Mouse (Mus musculus): ENCODE results near the gene Tomm7. TPM values are rescaled to one million over a fixed set of nuclear protein-coding genes. Genes with fewer than 3 reads are reported as not detected.
"Not testable (repeated sequence)": the region's sequence is repeated elsewhere in the genome, so short reads cannot be mapped to it uniquely, and the experiment has no call there.

The Tomm7 gene
- polyA plus RNA-seq (2012) = 0.81 and 1.7 TPM in 2 replicates

DNA sequence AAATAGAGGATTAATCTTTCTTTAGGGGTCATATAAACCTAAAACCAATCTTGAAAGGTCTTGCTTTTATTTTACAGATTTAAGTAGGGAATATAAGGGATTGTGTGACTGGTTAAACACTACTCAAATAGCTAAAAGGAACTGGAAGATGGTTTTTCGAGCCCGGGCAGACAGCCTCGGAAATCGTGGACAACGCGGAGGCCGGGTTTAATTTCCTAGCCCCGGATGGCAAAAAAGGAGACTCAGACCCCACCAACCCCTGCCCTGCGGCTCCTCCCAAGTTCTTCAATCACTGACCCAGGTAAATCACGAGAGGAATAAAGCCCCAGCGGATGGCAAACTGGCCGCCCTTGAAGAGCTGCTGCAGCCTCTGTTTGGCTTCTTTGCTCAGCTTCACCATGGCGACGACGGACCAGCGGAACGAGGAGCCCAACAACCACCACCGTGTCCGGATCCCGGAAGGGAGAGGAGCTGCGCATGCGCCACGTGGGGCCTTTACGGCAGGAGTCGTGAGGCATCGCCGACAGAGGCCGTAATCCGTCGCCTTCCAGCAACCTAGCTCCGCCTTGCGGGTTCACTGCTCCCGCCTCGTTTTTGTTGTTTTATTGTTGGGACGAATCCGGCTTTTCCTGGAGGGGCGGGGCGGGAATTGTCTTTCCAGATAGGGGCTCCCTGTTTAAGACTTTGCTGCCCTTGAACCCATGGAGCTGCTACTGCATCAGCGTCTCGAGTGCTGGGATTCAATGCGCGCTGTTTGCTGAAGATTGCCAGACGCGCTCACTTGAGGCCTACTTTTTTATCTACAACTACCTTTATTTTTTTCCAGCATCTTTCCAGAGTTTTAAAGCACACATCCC is at the start of gene Tomm7:
Gene Tomm7, minus strand, starts transcription at position 488 of the 857 bp plus-strand sequence.
- H3K9me3 ChIP-seq (ENCODE audit: control insufficient read depth, low read length) = no peaks in the 10 kb centered on the region
- peaks cover 9% of the 10 kb centered on the region for H3K27me3 ChIP-seq (ENCODE audit: control insufficient read depth)
- no peak for TF ChIP-seq TAL1 (IDR thresholded peaks at IDR 0.05; ENCODE audit: low read length)
- no peak for TF ChIP-seq GATA1 (IDR thresholded peaks at IDR 0.05; ENCODE audit: low read length)
- peak within 1 kb of the TSS; percentile 82 for H3K4me3 ChIP-seq (replicated peaks)
- H3K4me1 ChIP-seq (ENCODE audit: control insufficient read depth) = peaks cover 16% of the 10 kb centered on the region
- peaks cover 24% of the 10 kb centered on the region for H3K36me3 ChIP-seq (ENCODE audit: control insufficient read depth)

DNA sequence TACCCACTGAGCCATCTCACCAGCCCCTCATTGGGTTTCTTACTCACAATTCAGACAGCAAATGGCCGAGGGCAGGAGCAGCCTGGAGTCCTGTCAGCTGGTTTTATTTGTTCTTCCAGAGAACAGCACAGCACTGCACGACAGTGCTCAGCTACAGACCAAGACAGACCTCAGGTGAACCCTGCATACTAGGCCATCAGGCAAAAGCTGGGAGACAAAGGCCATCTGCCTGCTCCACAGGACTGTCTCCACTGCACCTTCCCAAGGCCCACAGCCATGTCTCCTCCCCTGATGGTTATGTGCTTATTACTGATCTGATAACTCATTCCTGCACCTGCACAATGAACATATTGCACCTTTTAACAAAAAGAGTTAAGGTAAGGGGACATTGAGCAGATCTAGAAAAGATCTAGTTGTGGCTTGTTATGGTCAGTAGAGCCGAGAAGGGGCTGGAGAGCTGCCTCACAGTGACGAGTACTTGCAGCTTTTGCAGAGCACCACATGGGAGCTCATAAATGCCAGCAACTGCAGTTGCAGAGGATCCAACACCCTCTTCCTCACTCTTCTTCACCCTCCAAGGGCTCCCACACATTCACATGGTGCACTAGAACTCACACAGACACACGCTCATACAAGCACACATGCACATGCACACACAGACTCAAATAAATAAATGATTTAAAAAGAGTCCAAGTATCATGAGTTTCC is 49.3 kb upstream of the Tomm7 start:
- Histone ChIP-seq H3K27me3 (ENCODE audit: control insufficient read depth) (peaks cover 30% of the 10 kb centered on the region), H3K9me3 (ENCODE audit: control insufficient read depth, low read length) (no peaks in the 10 kb centered on the region), H3K4me1 (ENCODE audit: control insufficient read depth) (peaks cover 35% of the 10 kb centered on the region), H3K4me3 (replicated peaks) (no peak overlapping the region), H3K36me3 (ENCODE audit: control insufficient read depth) (no peaks in the 10 kb centered on the region)
- TF ChIP-seq GATA1 (IDR thresholded peaks at IDR 0.05; ENCODE audit: low read length) = no peak
- TF ChIP-seq TAL1 (IDR thresholded peaks at IDR 0.05; ENCODE audit: low read length) = no peak

DNA sequence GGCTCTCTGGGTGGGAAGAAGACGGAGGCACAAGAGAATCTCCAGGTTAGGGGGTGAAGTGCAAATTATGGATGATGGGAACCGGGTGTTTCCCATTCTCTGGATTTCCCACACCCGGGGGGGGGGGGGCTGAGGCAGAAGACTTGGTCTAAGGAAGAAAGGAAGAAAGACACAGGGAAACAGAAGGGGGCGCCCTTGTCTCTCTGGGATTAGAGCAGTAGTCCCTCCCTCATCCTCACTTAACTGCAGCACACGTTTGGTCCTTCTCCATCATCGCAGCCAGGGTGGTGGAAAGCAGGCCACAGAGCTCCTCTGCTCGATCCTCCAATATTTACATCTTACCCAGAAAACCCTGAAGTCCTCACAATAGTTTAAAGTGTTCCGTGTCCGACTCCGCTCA is 46.8 kb upstream of the Tomm7 start:
- peaks cover 34% of the 10 kb centered on the region for H3K27me3 ChIP-seq (ENCODE audit: control insufficient read depth)
- H3K9me3 ChIP-seq (ENCODE audit: control insufficient read depth, low read length) = no peaks in the 10 kb centered on the region
- TF ChIP-seq TAL1 (IDR thresholded peaks at IDR 0.05; ENCODE audit: low read length) (no peak), GATA1 (IDR thresholded peaks at IDR 0.05; ENCODE audit: low read length) (no peak)
- peaks cover 35% of the 10 kb centered on the region for H3K4me1 ChIP-seq (ENCODE audit: control insufficient read depth)
- no peaks in the 10 kb centered on the region for H3K36me3 ChIP-seq (ENCODE audit: control insufficient read depth)
- H3K4me3 ChIP-seq (replicated peaks) = no peak overlapping the region

DNA sequence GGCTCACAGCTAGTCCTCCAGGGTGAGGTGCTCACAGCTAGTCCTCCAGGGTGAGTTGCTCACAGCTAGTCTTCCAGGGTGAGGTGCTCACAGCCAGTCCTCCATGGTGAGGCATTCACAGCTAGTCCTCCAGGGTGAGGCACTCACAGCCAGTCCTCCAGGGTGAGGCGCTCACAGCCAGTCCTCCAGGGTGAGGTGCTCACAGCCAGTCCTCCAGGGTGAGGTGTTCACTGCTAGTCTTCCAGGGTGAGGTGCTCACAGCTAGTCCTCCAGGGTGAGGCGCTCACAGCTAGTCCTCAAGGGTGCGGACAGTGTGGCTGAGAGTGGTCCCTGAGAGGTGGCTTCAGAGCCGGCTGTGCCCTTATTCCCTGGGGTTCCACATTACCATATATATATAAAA is 45.5 kb upstream of the Tomm7 start:
- Histone ChIP-seq H3K4me3 (replicated peaks) (no peak overlapping the region), H3K4me1 (ENCODE audit: control insufficient read depth) (peaks cover 31% of the 10 kb centered on the region)
- TF ChIP-seq TAL1 (IDR thresholded peaks at IDR 0.05; ENCODE audit: low read length) (no peak), GATA1 (IDR thresholded peaks at IDR 0.05; ENCODE audit: low read length) (no peak)

DNA sequence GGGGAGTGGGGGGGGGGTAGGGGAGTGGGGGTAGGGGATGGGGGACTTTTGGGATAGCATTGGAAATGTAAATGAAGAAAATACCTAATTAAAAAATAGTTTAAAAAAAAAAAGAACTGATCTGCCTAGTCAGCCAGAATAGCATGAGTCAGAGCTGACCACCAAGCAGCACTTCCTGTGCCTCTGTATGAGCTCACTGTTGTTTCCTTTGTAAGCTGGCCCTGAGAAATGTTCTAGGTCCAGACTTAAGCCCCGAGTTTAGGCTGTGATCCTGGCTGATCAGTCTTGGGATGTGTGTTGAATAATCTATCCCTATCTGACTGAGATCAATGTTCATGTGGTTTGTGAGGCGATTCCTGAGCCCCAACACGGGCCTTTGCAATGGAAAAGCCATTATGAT is 43.1 kb upstream of the Tomm7 start:
- H3K27me3 ChIP-seq (ENCODE audit: control insufficient read depth) = peaks cover 30% of the 10 kb centered on the region

More for the DNA sequence above, 45.5 kb upstream of the Tomm7 start:
- no peaks in the 10 kb centered on the region for H3K9me3 ChIP-seq (ENCODE audit: control insufficient read depth, low read length)
- H3K36me3 ChIP-seq (ENCODE audit: control insufficient read depth) = no peaks in the 10 kb centered on the region
- peaks cover 29% of the 10 kb centered on the region for H3K27me3 ChIP-seq (ENCODE audit: control insufficient read depth)

DNA sequence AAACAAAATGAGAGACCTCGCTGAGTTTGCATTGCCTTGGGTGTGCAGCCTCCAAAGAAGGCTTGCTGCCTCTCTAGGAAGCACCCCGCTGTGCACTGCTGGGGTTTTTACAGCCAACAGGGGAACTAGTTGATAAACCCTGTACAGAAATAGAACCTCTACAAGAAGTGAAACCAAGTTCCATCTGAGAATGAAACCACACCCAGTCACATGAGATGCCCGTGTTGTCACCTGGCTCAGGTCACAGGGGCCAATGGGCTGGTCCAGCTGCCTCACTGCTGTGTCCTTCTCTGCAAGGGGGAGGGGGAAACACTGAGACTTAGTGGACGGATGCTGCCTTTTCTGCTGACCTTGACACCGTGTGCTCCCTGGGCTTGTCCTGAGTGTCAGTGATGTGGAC is 30.5 kb upstream of the Tomm7 start:
- peaks cover 3% of the 10 kb centered on the region for H3K4me1 ChIP-seq (ENCODE audit: control insufficient read depth)
- H3K9me3 ChIP-seq (ENCODE audit: control insufficient read depth, low read length) = no peaks in the 10 kb centered on the region
- peaks cover 29% of the 10 kb centered on the region for H3K27me3 ChIP-seq (ENCODE audit: control insufficient read depth)
- no peaks in the 10 kb centered on the region for H3K36me3 ChIP-seq (ENCODE audit: control insufficient read depth)
- no peak overlapping the region for H3K4me3 ChIP-seq (replicated peaks)
- TF ChIP-seq TAL1 (IDR thresholded peaks at IDR 0.05; ENCODE audit: low read length) = no peak
- no peak for TF ChIP-seq GATA1 (IDR thresholded peaks at IDR 0.05; ENCODE audit: low read length)

More for the DNA sequence above, 43.1 kb upstream of the Tomm7 start:
- Histone ChIP-seq H3K4me1 (ENCODE audit: control insufficient read depth) (peaks cover 16% of the 10 kb centered on the region), H3K4me3 (replicated peaks) (no peak overlapping the region), H3K9me3 (ENCODE audit: control insufficient read depth, low read length) (peaks cover 6% of the 10 kb centered on the region), H3K36me3 (ENCODE audit: control insufficient read depth) (no peaks in the 10 kb centered on the region)
- TF ChIP-seq GATA1 (IDR thresholded peaks at IDR 0.05; ENCODE audit: low read length) (no peak), TAL1 (IDR thresholded peaks at IDR 0.05; ENCODE audit: low read length) (no peak)

DNA sequence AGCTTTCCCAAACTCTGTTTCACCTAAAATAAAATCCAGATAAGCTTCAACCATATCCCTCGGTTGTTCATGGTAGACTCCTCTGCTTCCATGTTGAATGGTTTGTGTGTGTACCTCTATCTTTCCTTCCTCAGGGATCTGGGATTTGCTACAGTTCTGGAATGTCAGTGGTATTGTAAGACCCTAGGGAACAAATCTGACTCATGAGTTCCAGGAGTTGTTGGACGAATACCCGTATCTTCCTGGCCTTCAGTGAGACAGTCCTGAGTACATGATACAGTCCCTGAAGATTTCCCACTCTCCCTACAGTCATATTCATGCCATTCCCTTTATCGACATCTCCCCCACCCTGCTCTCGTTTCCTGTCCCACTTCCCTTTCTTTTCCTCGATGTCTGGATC is 28.6 kb upstream of the Tomm7 start:
- no peak for TF ChIP-seq GATA1 (IDR thresholded peaks at IDR 0.05; ENCODE audit: low read length)
- TF ChIP-seq TAL1 (IDR thresholded peaks at IDR 0.05; ENCODE audit: low read length) = no peak
- Histone ChIP-seq H3K27me3 (ENCODE audit: control insufficient read depth) (peaks cover 25% of the 10 kb centered on the region), H3K9me3 (ENCODE audit: control insufficient read depth, low read length) (no peaks in the 10 kb centered on the region), H3K4me3 (replicated peaks) (no peak overlapping the region), H3K4me1 (ENCODE audit: control insufficient read depth) (peaks cover 3% of the 10 kb centered on the region), H3K36me3 (ENCODE audit: control insufficient read depth) (no peaks in the 10 kb centered on the region)

DNA sequence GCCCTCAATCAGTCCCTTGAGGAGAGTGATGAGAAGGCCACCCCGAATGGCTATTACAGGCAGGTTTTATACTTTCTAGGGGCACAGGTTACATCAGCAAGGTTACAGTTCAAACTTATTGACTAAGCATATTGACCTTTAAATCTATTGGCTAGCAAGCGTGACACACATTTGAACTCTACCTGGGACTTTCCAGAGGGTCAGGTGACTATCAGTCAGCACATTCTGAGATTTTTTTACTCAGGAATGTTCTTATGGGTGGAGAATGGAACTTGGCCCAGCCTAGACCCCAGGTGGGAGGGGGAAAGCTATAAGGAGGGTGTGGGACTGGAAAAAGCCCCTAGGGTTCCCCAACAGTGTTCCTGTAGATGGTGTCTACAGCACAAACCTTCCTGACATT is 27.4 kb upstream of the Tomm7 start:
- not testable (repeated sequence) for H3K9me3 ChIP-seq (ENCODE audit: control insufficient read depth, low read length); H3K4me1 ChIP-seq (ENCODE audit: control insufficient read depth); H3K4me3 ChIP-seq (replicated peaks); H3K36me3 ChIP-seq (ENCODE audit: control insufficient read depth)
- peaks cover 18% of the 10 kb centered on the region for H3K27me3 ChIP-seq (ENCODE audit: control insufficient read depth)

DNA sequence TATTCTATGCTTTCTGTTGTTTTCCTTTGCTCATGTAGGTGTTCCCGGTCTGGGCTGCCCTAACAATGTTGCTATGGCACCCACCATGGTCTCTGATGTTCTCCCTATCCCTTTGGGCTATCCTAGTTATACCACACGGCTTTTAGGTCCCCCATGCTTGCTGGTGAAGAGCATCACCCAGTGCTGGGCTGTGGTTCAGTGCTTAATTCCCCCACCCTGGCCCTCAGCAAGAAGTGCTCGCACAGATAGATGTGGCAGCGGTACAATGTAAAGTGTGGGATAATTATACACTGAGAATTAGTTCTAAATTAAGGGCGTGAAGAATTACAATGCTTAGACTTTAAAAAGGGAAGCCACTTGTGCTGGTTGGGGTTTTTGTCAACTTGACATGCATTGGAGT is 22.0 kb upstream of the Tomm7 start:
- TF ChIP-seq GATA1 (IDR thresholded peaks at IDR 0.05; ENCODE audit: low read length) (no peak), TAL1 (IDR thresholded peaks at IDR 0.05; ENCODE audit: low read length) (no peak)
- no peaks in the 10 kb centered on the region for H3K36me3 ChIP-seq (ENCODE audit: control insufficient read depth)
- H3K4me1 ChIP-seq (ENCODE audit: control insufficient read depth) = no peaks in the 10 kb centered on the region

More for the DNA sequence above, 22.0 kb upstream of the Tomm7 start:
- no peak overlapping the region for H3K4me3 ChIP-seq (replicated peaks)
- no peaks in the 10 kb centered on the region for H3K9me3 ChIP-seq (ENCODE audit: control insufficient read depth, low read length)
- H3K27me3 ChIP-seq (ENCODE audit: control insufficient read depth) = no peaks in the 10 kb centered on the region

Measured in erythroblast, embryonic 14.5 days (primary cell).